Mouse (Mus musculus): ENCODE data around the gene Klk1b27.
A peak's percentile ranks its signal among the peaks of the same experiment; 100 is the strongest.
"Not testable (repeated sequence)": the region's sequence is repeated elsewhere in the genome, so short reads cannot be mapped to it uniquely, and the experiment has no call there.

Gene Klk1b27

DNA sequence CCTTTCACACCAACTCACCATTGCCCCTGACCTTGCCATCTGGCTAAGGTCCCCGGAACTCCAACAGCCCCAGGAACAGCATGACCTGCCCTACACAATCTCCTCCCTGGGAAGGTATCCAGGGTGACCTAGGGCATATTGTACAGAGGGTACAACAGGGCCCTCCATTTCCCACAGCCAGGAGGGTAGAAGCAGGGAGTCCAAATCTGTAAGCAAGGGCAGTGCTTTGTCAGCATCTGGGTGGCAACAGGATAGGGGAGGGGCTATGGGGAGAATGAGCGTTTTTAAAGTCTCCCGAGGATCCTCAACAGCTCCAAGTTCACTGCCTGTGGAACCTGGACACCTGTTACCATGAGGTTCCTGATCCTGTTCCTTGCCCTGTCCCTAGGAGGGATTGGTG, at the start of gene Klk1b27:
TSS of gene Klk1b27 (plus strand) at position 301 of the 400 bp plus-strand sequence.
- not testable (repeated sequence) for DNase-seq (ENCODE audit: low spot score in 2 of 2)

GRCm38 (mm10) chr7:44004847-44005246, 47.2 kb upstream of the Klk1b27 start:
- DNase-seq (ENCODE audit: low spot score in 2 of 2): no peak

DNA sequence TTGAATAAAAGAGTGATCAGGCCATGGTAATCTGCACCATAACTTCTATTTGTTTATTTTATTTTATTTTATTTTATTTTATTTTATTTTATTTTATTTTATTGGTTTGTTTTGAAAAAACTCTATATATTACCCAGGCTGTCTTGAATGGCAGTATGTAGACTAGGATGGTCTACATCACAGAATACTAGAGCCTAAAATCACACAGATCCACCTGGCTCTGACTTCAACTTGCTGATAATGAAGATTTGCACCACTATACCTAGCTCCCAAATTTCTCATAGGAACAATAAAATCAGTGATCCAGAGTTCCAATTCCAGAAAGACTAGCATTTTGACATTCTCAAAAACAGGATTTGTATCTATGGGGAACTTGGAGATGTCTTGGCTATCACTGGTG, 40.2 kb upstream of the Klk1b27 start, which contains the start of gene Klk1b26:
TSS of gene Klk1b26 (plus strand) at position 301 of the 400 bp plus-strand sequence.
- not testable (repeated sequence) for DNase-seq (ENCODE audit: low spot score in 2 of 2)

DNA sequence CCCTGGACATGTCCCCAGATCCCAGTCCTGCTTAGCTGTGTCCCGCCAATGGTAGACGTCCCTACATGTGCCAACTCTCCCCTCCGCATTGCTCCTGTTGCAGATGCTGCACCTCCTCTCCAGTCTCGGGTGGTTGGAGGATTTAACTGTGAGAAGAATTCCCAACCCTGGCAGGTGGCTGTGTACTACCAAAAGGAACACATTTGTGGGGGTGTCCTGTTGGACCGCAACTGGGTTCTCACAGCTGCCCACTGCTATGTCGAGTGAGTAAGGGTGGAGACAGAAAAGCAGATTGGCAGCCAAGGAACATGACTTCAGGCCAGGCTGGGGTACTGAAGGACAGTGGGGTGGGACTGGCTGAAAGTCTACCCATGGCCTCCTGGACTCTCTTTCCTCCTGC, 37.4 kb upstream of the Klk1b27 start:
- peak; percentile 18 to 22 for DNase-seq (ENCODE audit: low spot score in 2 of 2)

DNA sequence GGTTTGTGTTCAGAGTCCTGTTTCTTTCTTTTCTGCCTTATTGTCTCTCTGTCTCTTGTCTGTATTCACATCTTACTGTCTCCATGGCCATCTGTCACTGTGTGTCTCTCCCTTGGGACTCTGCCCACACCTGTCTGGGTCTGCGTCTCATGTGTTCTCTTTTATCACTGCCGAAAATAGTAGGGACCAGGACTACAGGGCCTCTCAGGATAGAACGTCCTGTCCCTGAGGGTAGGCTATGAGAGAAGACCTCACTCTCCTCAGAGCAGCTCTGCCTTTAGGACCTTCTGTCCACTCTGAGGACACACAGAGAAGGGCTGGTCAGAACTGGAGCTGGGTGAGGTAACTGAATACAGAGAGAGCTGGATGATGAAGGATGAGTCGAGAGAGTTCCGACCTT, 37.0 kb upstream of the Klk1b27 start:
- peak in 1 of 2 experiments; percentile 15 for DNase-seq (ENCODE audit: low spot score in 2 of 2)

DNA sequence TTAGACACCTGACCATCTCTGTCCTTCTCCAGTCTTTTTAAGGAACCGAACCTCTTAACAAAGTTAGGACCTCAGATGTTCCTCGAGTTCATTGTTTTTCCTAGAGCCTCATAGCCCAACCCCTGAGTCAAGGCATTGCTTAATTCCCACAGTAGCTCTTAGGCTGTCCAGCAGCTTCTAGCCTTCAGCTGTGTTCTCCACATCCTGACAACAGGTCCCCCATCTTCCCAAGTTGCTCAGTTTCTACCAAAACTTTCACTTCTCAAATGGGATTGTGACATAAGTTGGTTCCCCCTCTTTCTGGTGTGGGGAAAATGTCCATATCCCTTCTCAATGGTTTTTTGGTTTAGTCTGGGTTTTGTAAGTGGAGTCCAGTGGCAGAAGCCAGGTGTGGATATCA, 20.0 kb downstream of the Klk1b27 start:
- DNase-seq (ENCODE audit: low spot score in 2 of 2): no peak

DNA sequence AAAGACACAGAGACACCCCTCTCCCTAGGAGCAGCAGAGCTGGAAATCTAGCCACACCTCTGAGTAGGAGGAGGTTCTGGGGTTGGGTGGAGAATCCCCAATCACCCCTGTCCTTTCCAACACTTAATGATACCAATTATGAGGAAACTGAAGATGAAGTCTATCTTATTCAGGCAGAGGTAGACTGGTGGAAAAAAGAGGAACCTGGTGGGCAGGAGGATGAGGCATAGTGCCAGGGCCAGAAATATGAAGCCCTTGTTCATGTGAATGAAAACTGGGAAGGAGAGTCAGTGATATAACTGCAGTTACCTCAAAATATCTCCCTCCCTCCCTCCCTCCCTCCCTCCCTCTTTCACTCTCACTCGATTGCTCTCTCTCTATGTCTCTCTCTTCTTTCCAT, 25.6 kb downstream of the Klk1b27 start:
- no peak for DNase-seq (ENCODE audit: low spot score in 2 of 2)

DNA sequence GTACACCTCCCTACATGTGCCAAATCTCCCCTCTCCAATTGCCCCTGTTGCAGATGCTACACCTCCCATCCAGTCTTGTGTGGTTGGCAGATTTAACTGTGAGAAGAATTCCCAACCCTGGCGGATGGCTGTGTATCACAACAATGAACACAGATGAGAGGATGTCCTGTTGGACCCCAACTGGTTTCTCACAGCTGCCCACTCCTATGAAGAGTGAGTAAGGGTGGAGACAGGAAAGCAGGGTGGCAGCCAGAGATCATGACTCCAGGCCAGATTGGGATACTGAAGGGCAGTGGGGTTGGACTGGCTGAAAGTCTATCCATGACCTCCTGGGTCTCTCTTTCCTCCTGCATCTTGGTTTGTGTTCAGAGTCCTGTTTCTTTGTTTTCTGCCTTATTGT, 44.0 kb downstream of the Klk1b27 start:
- DNase-seq (ENCODE audit: low spot score in 2 of 2): no peak

- DNase-seq (ENCODE audit: low spot score in 2 of 2): not testable (repeated sequence)
Measured at GRCm38 (mm10) chr7:44102028-44102427, 49.9 kb downstream of the Klk1b27 start, which contains the start of gene Klk1b21. Gene Klk1b21 (plus strand): TSS chr7:44102328.

All from right cerebral cortex, postnatal 36 days (tissue).